Mouse (Mus musculus) liver, adult 2 months (tissue): ENCODE results near the gene Meaf6.

Experiments
- CTCF ChIP-seq: fragments of 200-500 bp; IDR thresholded peaks from 2 replicates; pipeline ENCODE4 v1.5.1; 2011; ENCODE audit warnings: low read depth, low read length, control low read depth
- POLR2A ChIP-seq: fragments of 200-500 bp; IDR thresholded peaks from 2 replicates; pipeline ENCODE4 v1.6.1; 2011; ENCODE audit warnings: low read length, control low read depth; ENCODE audit not compliant: insufficient read depth; ENCODE audit errors: extremely low read depth

GRCm38 (mm10) chr4:125085346-125085841, 460 bp downstream of the Meaf6 start:
- TF ChIP-seq CTCF (no peak), POLR2A (no peak; the same call in 1 of the 2 replicates)
